Mouse (Mus musculus): ENCODE measurements around the gene Dut.

Gene Dut

GRCm38 (mm10) chr2:125247108-125247961 is at the start of gene Dut:
TSS of gene Dut (plus strand) at chr2:125247190.
- DNase-seq (ENCODE audit: low spot score): peak; percentile 96

DNA sequence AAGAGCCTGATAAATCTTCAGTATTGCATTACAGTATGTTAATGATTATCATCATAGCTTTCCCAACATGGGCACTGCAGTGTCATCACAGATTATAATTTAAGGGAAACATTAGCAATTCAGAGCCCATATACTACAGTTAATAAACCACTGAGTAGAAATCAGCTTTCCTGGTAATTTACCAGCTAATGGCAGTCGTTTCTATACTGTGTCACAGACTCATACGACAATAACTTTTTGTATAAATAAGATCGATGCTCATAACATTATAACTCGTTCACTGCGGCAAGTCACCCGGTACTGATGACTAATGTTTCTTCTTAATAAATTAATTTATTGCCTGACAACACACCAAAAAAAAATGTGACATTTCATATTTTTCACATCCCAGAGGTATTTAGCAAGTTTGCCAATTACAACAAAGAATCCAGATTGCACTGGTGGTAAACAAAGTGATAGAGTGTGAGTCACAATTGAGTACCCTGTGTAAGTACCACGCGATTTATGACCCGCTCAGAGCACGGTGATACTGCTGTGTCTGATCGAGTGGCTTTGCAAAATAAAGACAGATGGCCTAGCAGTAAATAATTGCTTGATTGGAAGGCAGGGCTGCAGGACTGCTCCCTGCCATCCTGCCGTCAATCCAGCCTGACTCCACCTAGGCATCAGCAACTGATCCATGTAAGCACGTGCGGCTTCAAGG is 37.9 kb upstream of the Dut start:
- peak; percentile 38 for DNase-seq (ENCODE audit: low spot score)

GRCm38 (mm10) chr2:125211831-125212510 is 35.0 kb upstream of the Dut start:
- DNase-seq (ENCODE audit: low spot score): no peak

DNA sequence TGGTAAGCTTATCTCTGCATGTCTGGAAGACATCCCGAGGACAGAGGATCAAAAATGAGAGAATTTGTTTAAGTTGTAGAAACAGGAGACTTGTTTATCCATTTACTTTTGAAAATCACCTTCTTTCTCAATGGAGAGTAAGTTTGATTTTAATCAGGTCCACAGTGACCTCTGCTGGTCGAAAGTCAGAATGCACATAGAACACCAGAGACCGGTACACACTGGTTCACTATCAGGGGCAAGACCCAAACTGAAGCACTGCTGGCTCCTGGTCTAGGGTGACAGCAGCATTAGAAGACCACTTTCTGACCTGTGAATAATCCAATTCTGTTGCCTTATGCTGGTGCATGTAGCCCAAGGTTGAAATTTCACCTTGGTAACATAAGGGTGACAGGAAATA is 32.4 kb upstream of the Dut start:
- DNase-seq (ENCODE audit: low spot score): peak; percentile 77

DNA sequence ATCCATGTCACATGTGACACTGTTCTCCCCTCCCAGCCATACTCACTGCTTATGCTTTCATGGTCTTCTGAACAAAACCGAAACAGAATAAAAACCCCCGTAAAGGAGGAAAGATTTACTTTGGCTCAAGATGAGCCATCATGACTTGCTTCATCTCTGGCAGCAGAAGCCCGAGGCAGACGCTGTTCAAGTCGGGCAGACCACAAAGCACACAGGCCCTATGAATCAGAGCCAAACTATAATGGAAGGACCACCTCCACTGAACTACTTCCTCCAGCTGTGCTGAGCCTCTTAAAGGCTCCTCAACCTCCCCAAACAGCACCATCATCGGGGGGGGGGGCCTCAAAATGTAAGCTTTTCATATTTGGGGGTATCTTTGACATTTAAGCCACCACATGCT is 29.7 kb upstream of the Dut start:
- DNase-seq (ENCODE audit: low spot score): no peak

DNA sequence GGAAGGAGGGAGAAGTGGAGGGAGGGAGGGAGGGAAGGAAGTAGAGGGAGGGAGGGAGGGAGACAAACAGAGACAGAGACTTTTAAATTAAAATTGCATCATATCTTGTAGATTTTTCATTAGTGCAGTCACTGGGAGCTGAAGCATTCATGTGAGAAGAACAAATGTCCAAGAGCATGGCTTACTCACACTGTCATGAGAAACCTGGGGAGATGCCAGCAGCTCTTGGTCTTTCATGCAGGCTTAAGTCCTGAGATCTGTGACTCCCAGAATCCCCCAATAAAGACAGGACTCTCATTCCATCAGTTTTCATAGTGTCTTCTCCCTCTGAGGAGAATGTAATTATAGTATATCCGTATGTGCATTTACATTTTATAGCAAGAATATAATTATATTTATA is 28.4 kb upstream of the Dut start:
- DNase-seq (ENCODE audit: low spot score): no peak

DNA sequence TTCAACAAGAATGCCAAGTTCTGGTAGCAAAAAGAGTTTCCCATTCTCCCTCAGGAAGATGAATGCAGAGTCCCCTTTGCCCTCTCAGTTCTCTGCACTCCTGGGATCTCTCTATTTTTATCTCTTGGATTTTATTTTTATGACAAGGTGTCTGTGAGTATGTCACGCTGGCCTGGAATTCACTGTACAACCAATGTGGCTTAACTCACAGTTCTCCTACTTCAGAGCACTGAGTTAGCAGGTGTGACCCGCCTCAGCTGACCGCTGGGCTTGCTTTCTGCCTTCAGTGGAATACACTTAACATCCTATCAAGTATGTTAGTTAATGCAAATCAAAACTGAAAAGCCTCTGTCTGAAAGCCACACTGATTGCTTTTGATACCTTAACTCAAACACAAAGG is 27.7 kb upstream of the Dut start:
- no peak for DNase-seq (ENCODE audit: low spot score)

GRCm38 (mm10) chr2:125221673-125222072 is 25.3 kb upstream of the Dut start:
- DNase-seq (ENCODE audit: low spot score): no peak

- no peak for DNase-seq (ENCODE audit: low spot score)
Observed at GRCm38 (mm10) chr2:125228472-125229409, 18.2 kb upstream of the Dut start.

- no peak for DNase-seq (ENCODE audit: low spot score)
Observed at GRCm38 (mm10) chr2:125232183-125232582, 14.8 kb upstream of the Dut start.

- no peak for DNase-seq (ENCODE audit: low spot score)
Observed at GRCm38 (mm10) chr2:125233537-125233936, 13.5 kb upstream of the Dut start.

- DNase-seq (ENCODE audit: low spot score): no peak
Observed at GRCm38 (mm10) chr2:125234049-125234448, 12.9 kb upstream of the Dut start.

DNA sequence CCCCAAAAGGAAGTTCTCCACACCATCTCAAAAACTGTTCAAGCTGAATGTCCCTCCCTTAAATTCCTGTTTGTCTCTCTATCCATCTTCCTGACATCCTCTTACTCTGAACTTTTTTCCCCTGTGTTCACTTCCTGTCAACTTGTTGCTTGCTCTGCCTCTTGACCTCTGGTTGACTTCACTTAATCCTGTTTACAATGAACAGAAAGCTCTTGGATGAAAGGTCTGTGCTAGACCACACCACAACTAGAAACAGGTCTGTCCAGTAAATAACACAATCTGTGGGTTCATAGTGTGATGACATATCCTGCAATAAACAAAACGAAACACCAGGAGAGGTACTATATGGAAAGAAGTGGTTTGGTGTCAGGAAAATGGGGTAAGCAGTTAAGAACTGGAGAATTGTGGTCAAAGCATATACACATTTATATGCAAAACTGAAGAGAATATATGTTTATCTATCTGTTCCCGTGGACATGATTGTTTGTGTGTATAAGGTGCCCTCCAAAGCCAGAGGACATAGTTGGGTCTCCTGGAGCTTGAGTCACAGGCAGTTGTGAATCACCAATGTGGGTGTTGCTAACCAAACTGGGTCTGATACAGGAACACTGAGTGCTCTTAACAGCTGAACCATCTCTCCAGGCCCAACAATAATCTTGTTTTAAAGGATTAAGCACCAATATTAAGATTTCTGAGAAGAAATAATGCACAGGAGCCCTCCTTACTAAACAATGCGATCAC is 1.3 kb upstream of the Dut start:
- DNase-seq (ENCODE audit: low spot score): no peak

GRCm38 (mm10) chr2:125246669-125247068 is 321 bp upstream of the Dut start:
- DNase-seq (ENCODE audit: low spot score): no peak

GRCm38 (mm10) chr2:125247962-125248235 is 909 bp downstream of the Dut start:
- DNase-seq (ENCODE audit: low spot score): peak; percentile 41

- no peak for DNase-seq (ENCODE audit: low spot score)
Observed at GRCm38 (mm10) chr2:125248256-125248655, 1.3 kb downstream of the Dut start.

GRCm38 (mm10) chr2:125249339-125249738 is 2.3 kb downstream of the Dut start:
- no peak for DNase-seq (ENCODE audit: low spot score)

DNA sequence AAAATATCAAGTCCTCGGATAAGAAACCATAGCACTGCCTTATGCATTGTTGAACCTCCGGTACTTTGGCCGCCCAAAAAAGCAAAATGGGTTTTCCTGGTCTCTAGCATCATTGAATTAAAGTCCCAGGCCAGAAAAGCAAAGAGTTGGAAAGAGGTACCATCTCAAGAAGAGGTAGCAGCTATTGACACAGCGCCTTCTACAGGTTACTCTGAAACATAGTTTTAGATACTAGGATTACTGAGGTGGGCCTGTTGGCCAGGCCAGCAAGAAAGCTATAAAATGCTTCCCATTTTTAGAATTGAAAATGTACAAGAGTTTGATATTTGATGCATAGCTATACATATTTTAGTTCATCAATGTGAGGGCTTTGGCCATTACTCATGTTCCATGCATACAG is 2.9 kb downstream of the Dut start:
- DNase-seq (ENCODE audit: low spot score): no peak

DNA sequence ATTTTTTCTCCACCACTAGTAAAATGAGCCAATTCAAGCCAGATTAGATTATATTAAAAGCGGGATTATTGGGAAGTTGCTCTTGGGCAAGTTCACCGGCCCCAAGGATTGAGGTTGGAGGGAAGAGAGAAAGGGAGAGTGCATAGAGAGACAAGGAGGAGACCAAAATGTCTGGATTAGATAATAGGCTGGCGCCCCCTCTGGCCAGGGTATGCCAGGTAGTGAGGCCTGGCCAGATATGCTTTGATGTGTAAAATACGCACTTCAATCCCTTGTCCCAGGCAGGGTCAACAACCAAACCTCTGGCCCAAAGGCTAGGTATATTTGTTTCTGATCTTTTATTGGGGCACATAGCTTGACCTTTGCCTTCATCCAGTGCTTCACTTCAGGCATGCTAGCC is 4.8 kb downstream of the Dut start:
- DNase-seq (ENCODE audit: low spot score): no peak

DNA sequence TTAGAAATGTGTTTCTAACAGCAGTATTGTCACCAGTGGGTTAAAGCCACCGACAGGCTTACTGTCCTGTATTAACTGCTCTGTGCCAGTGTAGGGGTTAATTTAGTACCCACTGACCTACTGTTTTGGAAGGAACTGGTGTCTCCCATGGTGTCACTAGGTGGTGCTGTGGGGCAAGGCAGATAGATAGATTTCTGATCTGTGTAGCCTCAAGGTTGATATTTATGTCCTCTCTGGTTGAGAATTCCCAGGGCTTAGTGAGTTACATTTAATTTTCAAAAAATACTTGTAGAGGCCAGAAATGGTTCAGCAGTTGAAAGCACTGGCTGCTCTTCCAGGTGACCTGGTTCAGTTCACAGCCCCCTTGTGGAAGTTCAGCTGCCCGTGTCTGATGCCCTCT is 5.3 kb downstream of the Dut start:
- peak; percentile 49 for DNase-seq (ENCODE audit: low spot score)

GRCm38 (mm10) chr2:125253699-125254098 is 6.7 kb downstream of the Dut start:
- DNase-seq (ENCODE audit: low spot score): no peak

Data from MN1 (cell line).